Mouse (Mus musculus) c-Kit-positive CD71-positive TER-119-negative erythroid progenitor cells, embryonic 14.5 days (primary cell): Measurements from ENCODE around the gene Glud1.

Source experiments
- DNase-seq: peaks from one replicate; pipeline ENCODE4 v3.0.0-alpha.2; 2013; ENCODE audit warnings: low read depth

Gene Glud1

DNA sequence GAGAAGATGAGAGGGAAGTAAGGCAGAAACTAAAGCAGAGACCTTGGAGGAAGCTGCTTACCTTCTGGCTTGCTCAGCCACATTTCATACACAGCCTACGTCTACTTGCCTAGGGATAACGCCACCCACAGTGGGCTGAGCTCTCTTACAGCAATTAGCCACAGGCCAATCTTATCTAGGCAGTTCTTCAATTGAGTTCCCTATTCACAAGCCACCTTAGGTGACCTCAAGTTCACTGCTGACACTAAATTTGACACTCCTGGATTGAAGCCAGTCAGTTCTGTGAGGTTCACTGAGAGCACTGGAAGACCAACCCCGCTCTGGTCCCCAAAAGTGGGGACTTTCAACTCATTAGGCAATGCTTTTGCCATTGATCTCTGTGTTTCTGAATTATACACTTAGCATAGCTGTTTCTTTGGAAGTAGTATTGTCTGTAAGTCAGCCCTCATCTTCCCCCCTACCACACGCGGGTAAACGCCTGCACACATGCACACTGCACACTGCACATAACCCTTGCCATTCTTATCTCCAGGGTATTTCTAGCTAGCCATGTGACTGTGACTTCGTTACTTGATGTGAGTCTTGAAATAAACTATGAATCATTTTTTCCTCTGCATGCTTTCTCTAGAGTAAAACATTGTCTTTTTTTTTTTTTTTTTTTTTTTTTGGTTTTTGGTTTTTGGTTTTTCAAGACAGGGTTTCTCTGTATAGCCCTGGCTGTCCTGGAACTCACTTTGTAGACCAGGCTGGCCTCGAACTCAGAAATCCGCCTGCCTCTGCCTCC is 72.6 kb downstream of the Glud1 start:
- DNase-seq = no peak

- DNase-seq = no peak
These were observed 82.8 kb downstream of the Glud1 start for GRCm38 (mm10) chr14:34393295-34393694.
